Mouse (Mus musculus): ENCODE data around the gene Myof. TPM values are rescaled to one million over a fixed set of nuclear protein-coding genes. Genes with fewer than 3 reads are reported as not detected.

Myof gene
- polyA plus RNA-seq, 1 experiment from 2014 or later, result 10.1 TPM

DNA sequence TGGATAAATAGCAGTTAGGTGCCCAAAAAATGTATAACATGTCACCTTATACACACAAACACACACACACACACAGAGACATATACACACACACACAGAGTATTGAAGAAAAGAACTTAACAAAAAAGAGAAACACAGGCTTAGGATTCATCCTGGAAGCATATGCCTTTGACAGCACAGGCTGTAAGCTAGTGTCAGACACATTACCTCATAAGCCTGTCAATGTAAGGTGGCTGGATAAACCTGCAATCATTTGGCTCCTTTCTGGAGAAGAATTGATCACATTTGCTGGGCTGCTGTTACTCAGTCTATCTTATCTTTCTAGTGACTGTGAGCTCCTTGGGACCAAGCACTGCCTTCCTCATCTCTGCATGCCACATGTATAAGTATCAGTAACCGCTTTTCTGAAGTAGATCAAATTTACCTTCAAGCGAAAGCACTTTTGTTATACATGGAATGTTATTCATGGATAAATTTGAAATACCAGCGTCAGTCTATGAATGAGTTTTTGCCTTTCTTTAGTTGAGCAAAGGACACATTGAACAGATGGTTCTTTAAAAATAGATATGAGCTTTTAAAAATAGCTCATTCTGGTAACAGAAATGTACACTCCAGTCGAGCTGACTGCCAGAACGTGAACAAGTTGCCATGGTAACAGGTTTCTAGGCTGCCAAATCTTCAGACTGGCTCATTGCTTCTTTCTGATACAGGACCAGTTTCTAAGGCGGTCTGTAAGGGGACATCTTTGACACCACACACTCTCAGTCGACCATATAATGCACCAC is 51.8 kb downstream of the Myof start:
- no peak overlapping the region for H3K4me3 ChIP-seq (replicated peaks)
- no peak for ATAC-seq
- WGBS, result 45% methylated on average over 7 of the region's 7 CpGs

DNA sequence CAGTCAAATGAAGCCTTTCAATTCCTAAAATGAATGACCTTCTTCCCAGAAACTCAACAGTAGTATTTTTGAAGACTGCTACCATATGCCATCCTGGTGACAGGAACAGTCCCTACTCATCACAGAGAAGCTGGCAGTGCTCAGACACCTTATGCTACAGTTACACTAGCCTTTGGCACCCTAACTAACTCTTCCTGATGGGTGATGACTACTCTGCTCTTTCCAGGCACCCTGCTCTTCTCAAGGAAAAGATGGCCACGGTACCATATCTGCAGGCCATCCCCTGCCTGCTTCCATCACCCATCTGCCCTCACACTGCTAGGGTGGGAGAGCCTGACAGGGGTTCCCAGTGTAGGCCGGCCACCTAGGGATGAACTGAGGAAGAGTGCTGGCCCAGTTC is 53.4 kb downstream of the Myof start:
- ATAC-seq, result no peak
- H3K4me1 ChIP-seq (replicated peaks), result no peaks in the 10 kb centered on the region
- H3K4me2 ChIP-seq (replicated peaks), result no peak overlapping the region
- H3K9ac ChIP-seq, result no peak overlapping the region
- H3K27ac ChIP-seq, result no peak overlapping the region
- no peaks in the 10 kb centered on the region for H3K36me3 ChIP-seq
- H3K4me3 ChIP-seq (replicated peaks), result no peak overlapping the region
- 86% methylated on average over 2 of the region's 2 CpGs for WGBS
- no peaks in the 10 kb centered on the region for H3K27me3 ChIP-seq (replicated peaks)
- no peaks in the 10 kb centered on the region for H3K9me3 ChIP-seq

More for the DNA sequence above, 51.8 kb downstream of the Myof start:
- no peak overlapping the region for H3K4me2 ChIP-seq (replicated peaks)
- no peaks in the 10 kb centered on the region for H3K9me3 ChIP-seq
- H3K4me1 ChIP-seq (replicated peaks), result no peaks in the 10 kb centered on the region
- no peaks in the 10 kb centered on the region for H3K36me3 ChIP-seq
- H3K27ac ChIP-seq, result no peak overlapping the region
- H3K9ac ChIP-seq, result no peak overlapping the region
- no peaks in the 10 kb centered on the region for H3K27me3 ChIP-seq (replicated peaks)

- Histone ChIP-seq H3K36me3 (no peaks in the 10 kb centered on the region), H3K27ac (no peak overlapping the region), H3K27me3 (replicated peaks) (no peaks in the 10 kb centered on the region), H3K4me3 (replicated peaks) (no peak overlapping the region), H3K9ac (no peak overlapping the region), H3K9me3 (no peaks in the 10 kb centered on the region), H3K4me1 (replicated peaks) (no peaks in the 10 kb centered on the region), H3K4me2 (replicated peaks) (no peak overlapping the region)
- WGBS, result 93% methylated on average over 4 of the region's 4 CpGs
- ATAC-seq, result no peak
These were observed 55.2 kb downstream of the Myof start for GRCm38 (mm10) chr19:37988156-37988555.

- no peak overlapping the region for H3K4me2 ChIP-seq (replicated peaks)
- WGBS, result 89% methylated on average over 16 of the region's 16 CpGs
- H3K27ac ChIP-seq, result no peak overlapping the region
- no peak overlapping the region for H3K9ac ChIP-seq
- H3K36me3 ChIP-seq, result no peaks in the 10 kb centered on the region
- no peak overlapping the region for H3K4me3 ChIP-seq (replicated peaks)
- H3K9me3 ChIP-seq, result no peaks in the 10 kb centered on the region
- no peak for ATAC-seq
- H3K27me3 ChIP-seq (replicated peaks), result no peaks in the 10 kb centered on the region
- H3K4me1 ChIP-seq (replicated peaks), result no peaks in the 10 kb centered on the region
These were observed 57.6 kb downstream of the Myof start for GRCm38 (mm10) chr19:37985730-37986129.

GRCm38 (mm10) chr19:37975951-37976350 is 67.4 kb downstream of the Myof start:
- Histone ChIP-seq H3K36me3 (no peaks in the 10 kb centered on the region), H3K4me2 (replicated peaks) (no peak overlapping the region), H3K27me3 (replicated peaks) (no peaks in the 10 kb centered on the region), H3K4me3 (replicated peaks) (no peak overlapping the region), H3K9me3 (no peaks in the 10 kb centered on the region), H3K4me1 (replicated peaks) (no peaks in the 10 kb centered on the region), H3K9ac (no peak overlapping the region), H3K27ac (no peak overlapping the region)
- 89% methylated on average over 5 of the region's 5 CpGs for WGBS
- no peak for ATAC-seq

- Histone ChIP-seq H3K4me1 (replicated peaks) (no peaks in the 10 kb centered on the region), H3K4me3 (replicated peaks) (no peak overlapping the region), H3K27me3 (replicated peaks) (no peaks in the 10 kb centered on the region), H3K4me2 (replicated peaks) (no peak overlapping the region), H3K36me3 (no peaks in the 10 kb centered on the region), H3K9ac (no peak overlapping the region), H3K9me3 (no peaks in the 10 kb centered on the region), H3K27ac (no peak overlapping the region)
- 81% methylated on average over 4 of the region's 4 CpGs for WGBS
- ATAC-seq, result no peak
These were observed 72.8 kb downstream of the Myof start for GRCm38 (mm10) chr19:37970571-37970970.

DNA sequence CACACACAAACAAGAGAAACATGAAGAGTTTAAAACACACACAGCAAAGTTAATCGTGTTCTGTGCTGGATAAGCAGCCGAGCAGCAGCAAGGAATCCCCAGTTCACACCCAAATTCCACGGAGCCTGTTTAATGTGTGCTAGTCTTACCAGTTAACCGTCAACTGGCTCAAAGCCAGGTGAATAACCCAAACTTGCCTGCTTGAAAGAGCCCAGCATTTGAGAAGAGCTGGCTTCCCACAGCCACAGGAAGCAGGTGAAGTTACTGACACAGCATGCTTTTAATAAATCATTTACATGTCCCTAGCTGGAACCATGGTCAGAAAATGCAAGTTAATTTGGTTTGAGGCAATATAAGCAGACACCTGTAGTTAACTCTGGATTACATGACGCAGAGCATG is 73.4 kb downstream of the Myof start:
- Histone ChIP-seq H3K27ac (no peak overlapping the region), H3K4me2 (replicated peaks) (no peak overlapping the region), H3K4me1 (replicated peaks) (no peaks in the 10 kb centered on the region), H3K27me3 (replicated peaks) (no peaks in the 10 kb centered on the region), H3K9ac (no peak overlapping the region), H3K36me3 (no peaks in the 10 kb centered on the region), H3K9me3 (no peaks in the 10 kb centered on the region), H3K4me3 (replicated peaks) (no peak overlapping the region)
- ATAC-seq, result no peak
- WGBS, result 43% methylated on average over 5 of the region's 5 CpGs

DNA sequence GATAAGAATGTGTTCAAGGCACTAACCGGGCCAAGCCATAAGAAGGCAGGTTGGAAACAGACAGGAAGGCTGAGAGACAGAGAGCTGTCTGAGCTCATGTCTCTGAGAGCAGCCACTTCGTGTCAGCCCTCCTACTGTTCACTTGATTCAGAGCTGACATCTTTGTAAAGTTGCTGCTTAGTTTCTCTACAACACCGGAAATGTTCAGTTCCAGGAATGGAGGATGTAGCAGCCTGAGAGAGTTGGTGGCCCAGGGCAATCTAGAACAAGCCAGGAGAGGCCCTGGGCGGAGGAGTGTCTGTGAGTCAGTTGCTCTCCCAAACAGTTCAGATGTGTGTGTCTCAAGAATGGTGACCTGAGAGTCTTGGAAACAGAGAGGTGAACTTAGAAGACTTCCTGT is 77.5 kb downstream of the Myof start:
- Histone ChIP-seq H3K9me3 (no peaks in the 10 kb centered on the region), H3K27me3 (replicated peaks) (no peaks in the 10 kb centered on the region), H3K27ac (no peak overlapping the region), H3K9ac (no peak overlapping the region), H3K4me1 (replicated peaks) (no peaks in the 10 kb centered on the region), H3K4me2 (replicated peaks) (no peak overlapping the region), H3K36me3 (no peaks in the 10 kb centered on the region), H3K4me3 (replicated peaks) (no peak overlapping the region)
- WGBS, result 82% methylated on average over 4 of the region's 4 CpGs
- no peak for ATAC-seq

DNA sequence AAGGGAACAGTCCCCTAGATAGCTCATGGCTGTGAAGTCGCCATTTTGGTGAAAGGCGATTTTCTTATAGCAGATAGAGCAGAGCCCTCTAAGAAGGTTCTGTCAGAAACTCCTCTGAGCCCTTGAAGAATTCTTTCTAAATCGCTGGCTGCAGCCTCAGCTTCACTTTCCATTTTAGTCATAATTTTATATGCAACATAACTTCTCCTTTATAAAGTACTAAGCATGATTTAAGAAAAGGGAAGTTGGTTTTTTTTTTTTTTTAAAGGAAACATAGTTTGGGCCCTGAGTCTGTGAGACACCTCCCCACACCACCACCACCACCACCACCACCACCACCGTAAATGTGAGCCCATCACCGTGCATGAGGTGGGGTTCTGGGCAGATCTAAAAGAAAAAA is 80.0 kb downstream of the Myof start:
- WGBS, result 85% methylated on average over 5 of the region's 5 CpGs
- H3K4me3 ChIP-seq (replicated peaks), result no peak overlapping the region

DNA sequence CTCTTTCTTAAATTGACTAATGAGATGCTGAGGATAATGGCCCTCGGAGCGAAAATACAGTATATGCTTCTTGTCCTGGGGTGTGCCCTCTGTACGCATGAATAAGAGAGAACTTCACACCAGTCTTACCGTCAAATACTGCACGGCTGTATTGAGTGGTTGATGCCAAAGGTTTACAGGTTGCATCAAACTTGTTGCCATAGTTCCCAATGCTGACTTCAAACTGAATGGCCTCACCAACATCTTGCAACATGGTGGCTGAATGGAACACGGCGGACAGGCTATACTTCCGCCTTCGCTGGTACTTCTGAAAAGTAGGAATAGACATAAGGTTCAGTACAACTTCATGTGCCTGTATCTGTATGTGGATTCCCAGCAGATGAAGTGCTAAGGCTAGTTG is 82.6 kb downstream of the Myof start:
- Histone ChIP-seq H3K4me1 (replicated peaks) (no peaks in the 10 kb centered on the region), H3K4me3 (replicated peaks) (no peak overlapping the region), H3K9ac (no peak overlapping the region), H3K27me3 (replicated peaks) (no peaks in the 10 kb centered on the region), H3K36me3 (no peaks in the 10 kb centered on the region), H3K9me3 (no peaks in the 10 kb centered on the region), H3K4me2 (replicated peaks) (no peak overlapping the region), H3K27ac (no peak overlapping the region)
- ATAC-seq, result no peak
- whole genome bisulfite sequencing, result 96% methylated on average over 9 of the region's 9 CpGs

More for the DNA sequence above, 80.0 kb downstream of the Myof start:
- no peaks in the 10 kb centered on the region for H3K36me3 ChIP-seq
- H3K4me1 ChIP-seq (replicated peaks), result no peaks in the 10 kb centered on the region
- no peak overlapping the region for H3K9ac ChIP-seq
- H3K27ac ChIP-seq, result no peak overlapping the region
- no peaks in the 10 kb centered on the region for H3K27me3 ChIP-seq (replicated peaks)
- ATAC-seq, result no peak
- H3K4me2 ChIP-seq (replicated peaks), result no peak overlapping the region
- no peaks in the 10 kb centered on the region for H3K9me3 ChIP-seq

- WGBS, result 85% methylated on average over 10 of the region's 10 CpGs
- Histone ChIP-seq H3K4me3 (replicated peaks) (no peak overlapping the region), H3K27ac (no peak overlapping the region), H3K9me3 (no peaks in the 10 kb centered on the region), H3K27me3 (replicated peaks) (no peaks in the 10 kb centered on the region), H3K4me2 (replicated peaks) (no peak overlapping the region), H3K36me3 (no peaks in the 10 kb centered on the region), H3K9ac (no peak overlapping the region), H3K4me1 (replicated peaks) (no peaks in the 10 kb centered on the region)
- no peak for ATAC-seq
These were observed 83.7 kb downstream of the Myof start for GRCm38 (mm10) chr19:37959543-37960215.

DNA sequence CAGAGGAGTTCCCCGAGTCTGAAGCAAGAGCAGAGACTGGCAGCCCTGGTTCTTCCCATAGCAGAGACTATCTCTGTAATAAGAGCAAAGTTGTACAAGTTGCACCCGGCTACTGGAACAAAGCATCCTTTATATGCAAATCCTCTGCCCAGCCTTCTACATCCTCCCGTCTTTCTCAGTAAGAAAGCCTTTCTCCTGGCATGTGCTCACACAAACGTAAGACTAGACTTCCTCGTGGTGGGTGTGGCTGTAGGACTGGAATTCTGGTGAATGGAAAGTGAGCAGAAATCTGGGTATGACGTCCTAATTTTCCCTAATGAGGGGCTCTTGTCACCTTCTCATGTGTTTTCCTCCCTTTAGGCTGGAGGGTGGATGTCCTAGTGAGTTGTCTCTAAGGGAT is 84.3 kb downstream of the Myof start:
- no peak for ATAC-seq
- WGBS, result 61% methylated on average over 6 of the region's 6 CpGs
- H3K27me3 ChIP-seq (replicated peaks), result no peaks in the 10 kb centered on the region
- H3K27ac ChIP-seq, result no peak overlapping the region
- no peaks in the 10 kb centered on the region for H3K9me3 ChIP-seq
- no peaks in the 10 kb centered on the region for H3K36me3 ChIP-seq
- H3K9ac ChIP-seq, result no peak overlapping the region
- no peaks in the 10 kb centered on the region for H3K4me1 ChIP-seq (replicated peaks)
- no peak overlapping the region for H3K4me3 ChIP-seq (replicated peaks)
- no peak overlapping the region for H3K4me2 ChIP-seq (replicated peaks)

DNA sequence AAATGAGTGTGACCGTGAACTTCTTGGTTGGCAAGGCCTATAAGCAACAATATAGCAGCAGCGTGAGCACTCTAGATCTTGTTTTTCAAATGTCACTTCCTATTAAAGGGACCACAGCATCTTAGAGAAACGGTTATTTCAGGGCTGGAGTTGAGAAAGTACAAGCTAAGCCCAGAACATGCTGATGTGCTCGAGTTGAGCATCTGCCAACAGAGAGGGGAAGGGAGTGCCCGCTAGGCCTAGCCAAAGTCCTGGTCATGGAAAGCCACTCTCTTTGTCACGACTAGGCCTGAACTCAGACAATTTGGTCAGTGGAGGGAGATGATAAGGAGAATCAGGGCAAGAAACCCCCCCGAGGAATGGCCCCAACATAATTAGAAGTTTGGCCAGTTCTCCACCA is 86.1 kb downstream of the Myof start:
- Histone ChIP-seq H3K4me1 (replicated peaks) (no peaks in the 10 kb centered on the region), H3K9me3 (no peaks in the 10 kb centered on the region), H3K36me3 (no peaks in the 10 kb centered on the region), H3K9ac (no peak overlapping the region), H3K27ac (no peak overlapping the region), H3K27me3 (replicated peaks) (no peaks in the 10 kb centered on the region), H3K4me2 (replicated peaks) (no peak overlapping the region), H3K4me3 (replicated peaks) (no peak overlapping the region)
- WGBS, result 82% methylated on average over 7 of the region's 7 CpGs
- ATAC-seq, result no peak

All from intestine, embryonic 15.5 days (tissue).